Mouse (Mus musculus) hindbrain, postnatal 0 days (tissue): ENCODE measurements around the gene Vps4b. TPM values are rescaled to one million over a fixed set of nuclear protein-coding genes. Genes with fewer than 3 reads are reported as not detected.
A peak's percentile ranks its signal among the peaks of the same experiment; 100 is the strongest.

Experiments used
- ATAC-seq: fragments of 200-750 bp; cut with Nextera tagmentation; 2 replicates; pipeline ENCODE4 v1.8.0; 2017; ENCODE audit warnings: mild to moderate bottlenecking, moderate TSS enrichment, moderate library complexity
- DNase-seq: peaks from one replicate; pipeline ENCODE4 v3.0.0-alpha.2; 2015; ENCODE audit warnings: low spot score
- H3K27ac ChIP-seq: fragments of 300-500 bp; sonication (generic); 2 replicates; pipeline ENCODE4 v1.5.1; 2014; ENCODE audit warnings: mild to moderate bottlenecking
- H3K27me3 ChIP-seq: fragments of 300-500 bp; sonication (generic); 2 replicates; pipeline ENCODE4 v1.6.1; 2014; ENCODE audit warnings: low read length, mixed read lengths; ENCODE audit not compliant: insufficient read depth
- H3K36me3 ChIP-seq: fragments of 300-500 bp; sonication (generic); 2 replicates; pipeline ENCODE4 v1.6.1; 2014; ENCODE audit warnings: low read length, mixed read lengths; ENCODE audit not compliant: insufficient read depth
- H3K4me1 ChIP-seq: fragments of 300-500 bp; sonication (generic); 2 replicates; pipeline ENCODE4 v1.6.1; 2014; ENCODE audit warnings: antibody characterized with exemption, low read length, mixed read lengths; ENCODE audit not compliant: insufficient read depth
- H3K4me2 ChIP-seq: fragments of 300-500 bp; sonication (generic); 2 replicates; pipeline ENCODE4 v1.6.1; 2014; ENCODE audit warnings: low read depth, mild to moderate bottlenecking, low read length, moderate library complexity, mixed read lengths
- H3K4me3 ChIP-seq: fragments of 300-500 bp; sonication (generic); 2 replicates; pipeline ENCODE4 v1.5.1; 2014; ENCODE audit warnings: low read length
- H3K9ac ChIP-seq: fragments of 300-500 bp; sonication (generic); replicated peaks from 2 replicates; pipeline ENCODE4 v1.6.1; 2014; ENCODE audit warnings: mild to moderate bottlenecking, low read length, moderate library complexity, mixed read lengths
- H3K9me3 ChIP-seq: fragments of 300-500 bp; sonication (generic); 2 replicates; pipeline ENCODE4 v1.6.1; 2016; ENCODE audit warnings: low read length, mixed read lengths
- CTCF ChIP-seq: IDR thresholded peaks from 2 replicates; pipeline ENCODE4 v1.5.1; 2016; ENCODE audit warnings: antibody characterized with exemption, control low read depth, low read depth
- WGBS: fragments of 180-500 bp; shearing (Covaris S2); extraction: QIAGEN DNeasy Blood & Tissue Kit; methylation state at CpG from one replicate; pipeline ENCODE4 v1.1.7; 2014; 5-methylcytosine and 5-hydroxymethylcytosine counted together
- polyA plus RNA-seq: library from polyadenylated mRNA; unstranded; fragments of >200 nt; fragmentation: Nextera tagmentation; extraction: Ambion mirVana; gene quantifications from 2 replicates; pipeline ENCODE4 v1.2.1, GENCODE M21; 2015
- total RNA-seq: library from RNA; depleted of rRNA; stranded (reverse); fragments of >200 nt; gene quantifications from 2 replicates; pipeline ENCODE4 v1.2.3, GENCODE M21; 2014

Vps4b gene
- total and polyA plus RNA-seq, 2 experiments from 2014 or later, result 13.2 to 20.3 TPM

GRCm38 (mm10) chr1:106768773-106769172, 27.8 kb downstream of the Vps4b start:
- no peaks in the 10 kb centered on the region for H3K4me1 ChIP-seq
- no peak for ATAC-seq
- H3K36me3 ChIP-seq, result peaks cover 15% of the 10 kb centered on the region; the same call in 1 of the 2 replicates
- H3K4me3 ChIP-seq, result no peak overlapping the region
- no peak for DNase-seq
- H3K9me3 ChIP-seq, result no peaks in the 10 kb centered on the region
- no peak overlapping the region for H3K27ac ChIP-seq
- H3K27me3 ChIP-seq, result no peaks in the 10 kb centered on the region
- no peak for TF ChIP-seq CTCF
- H3K9ac ChIP-seq, result no peak overlapping the region
- no peak overlapping the region for H3K4me2 ChIP-seq

GRCm38 (mm10) chr1:106765771-106766170, 30.8 kb downstream of the Vps4b start:
- no peak for TF ChIP-seq CTCF
- DNase-seq, result no peak
- no peak for ATAC-seq
- no peak overlapping the region for H3K9ac ChIP-seq
- WGBS, result over 99% methylated on average over 8 of the region's 8 CpGs
- H3K27me3 ChIP-seq, result no peaks in the 10 kb centered on the region
- H3K9me3 ChIP-seq, result no peaks in the 10 kb centered on the region
- no peak overlapping the region for H3K27ac ChIP-seq
- no peaks in the 10 kb centered on the region for H3K4me1 ChIP-seq
- no peak overlapping the region for H3K4me3 ChIP-seq
- peaks cover 9% of the 10 kb centered on the region; the same call in 1 of the 2 replicates for H3K36me3 ChIP-seq
- H3K4me2 ChIP-seq, result no peak overlapping the region

GRCm38 (mm10) chr1:106764846-106765245, 31.7 kb downstream of the Vps4b start:
- Histone ChIP-seq H3K36me3 (peaks cover 9% of the 10 kb centered on the region; the same call in 1 of the 2 replicates), H3K9me3 (no peaks in the 10 kb centered on the region), H3K9ac (no peak overlapping the region), H3K4me3 (no peak overlapping the region), H3K27ac (no peak overlapping the region), H3K4me2 (no peak overlapping the region), H3K27me3 (no peaks in the 10 kb centered on the region), H3K4me1 (no peaks in the 10 kb centered on the region)
- no peak for DNase-seq
- ATAC-seq, result no peak
- TF ChIP-seq CTCF, result no peak
- WGBS, result 80% methylated on average over 2 of the region's 2 CpGs

- DNase-seq (no peak), ATAC-seq (no peak)
- H3K27ac ChIP-seq, result no peak overlapping the region
- no peaks in the 10 kb centered on the region for H3K27me3 ChIP-seq
- no peak overlapping the region for H3K9ac ChIP-seq
- no peaks in the 10 kb centered on the region for H3K4me1 ChIP-seq
- no peaks in the 10 kb centered on the region for H3K9me3 ChIP-seq
- no peak overlapping the region for H3K4me3 ChIP-seq
- WGBS, result 97% methylated on average over 3 of the region's 3 CpGs
- H3K36me3 ChIP-seq, result peaks cover 9% of the 10 kb centered on the region; the same call in 1 of the 2 replicates
- no peak overlapping the region for H3K4me2 ChIP-seq
- TF ChIP-seq CTCF, result no peak
Measured at GRCm38 (mm10) chr1:106764281-106764680, 32.2 kb downstream of the Vps4b start.

- H3K27me3 ChIP-seq, result no peaks in the 10 kb centered on the region
- ATAC-seq (no peak), DNase-seq (no peak)
- H3K9me3 ChIP-seq, result no peaks in the 10 kb centered on the region
- peaks cover 9% of the 10 kb centered on the region; the same call in 1 of the 2 replicates for H3K4me1 ChIP-seq
- no peak overlapping the region for H3K9ac ChIP-seq
- H3K4me3 ChIP-seq, result no peak overlapping the region
- no peak for TF ChIP-seq CTCF
- H3K36me3 ChIP-seq, result peaks cover 7% of the 10 kb centered on the region; the same call in 1 of the 2 replicates
- 84% methylated on average over 3 of the region's 3 CpGs for WGBS
- peak overlapping the region; percentile 91 for H3K4me2 ChIP-seq
- no peak overlapping the region for H3K27ac ChIP-seq
Measured at GRCm38 (mm10) chr1:106760750-106761149, 35.8 kb downstream of the Vps4b start.

- Histone ChIP-seq H3K4me1 (peaks cover 9% of the 10 kb centered on the region; the same call in 1 of the 2 replicates), H3K27me3 (no peaks in the 10 kb centered on the region), H3K9ac (peak within 1 kb of the TSS; percentile 57), H3K4me3 (peak within 1 kb of the TSS; percentile 80), H3K4me2 (peak within 1 kb of the TSS; percentile 91), H3K36me3 (peaks cover 4% of the 10 kb centered on the region; the same call in 1 of the 2 replicates), H3K27ac (peak within 1 kb of the TSS; percentile 84), H3K9me3 (no peaks in the 10 kb centered on the region)
- TF ChIP-seq CTCF, result peak; percentile 43
- WGBS, result 3% methylated on average over 50 of the region's 51 CpGs
- peak; percentile 99 for DNase-seq
- ATAC-seq, result peak; percentile 100
Measured at GRCm38 (mm10) chr1:106759572-106760435, 36.7 kb downstream of the Vps4b start, which contains the start of gene Kdsr. Kdsr (minus strand) TSS chr1:106759727.
